Mouse (Mus musculus) cerebellum, adult 2 months (tissue): Measurements from ENCODE around the gene Ifrd1. TPM values are rescaled to one million over a fixed set of nuclear protein-coding genes. Genes with fewer than 3 reads are reported as not detected.

ENCODE experiments used
- DNase-seq, 2 experiments: peaks; one replicate each; pipeline ENCODE4 v3.0.0; 2021
- H3K27ac ChIP-seq: fragments of 200-500 bp; 2 replicates; pipeline ENCODE4 v1.5.1; 2012; ENCODE audit warnings: low read length, control low read depth, inconsistent platforms; ENCODE audit not compliant: insufficient read depth
- H3K27me3 ChIP-seq: fragments of 200-500 bp; 2 replicates; pipeline ENCODE4 v1.6.1; 2012; ENCODE audit warnings: inconsistent platforms, mild to moderate bottlenecking, low read length, moderate library complexity; ENCODE audit not compliant: control insufficient read depth, insufficient read depth
- H3K4me1 ChIP-seq: fragments of 200-500 bp; 2 replicates; pipeline ENCODE4 v1.6.1; 2011; ENCODE audit warnings: low read length; ENCODE audit not compliant: control insufficient read depth, insufficient read depth
- H3K4me3 ChIP-seq: fragments of 200-500 bp; replicated peaks from 2 replicates; pipeline ENCODE3; 2011; ENCODE audit warnings: mild to moderate bottlenecking, low read depth, low read length, control low read depth; ENCODE audit not compliant: insufficient read depth
- CTCF ChIP-seq: fragments of 200-500 bp; IDR thresholded peaks from 2 replicates; pipeline ENCODE4 v1.5.1; 2011; ENCODE audit warnings: low read depth, mild to moderate bottlenecking, control low read depth, low read length, moderate library complexity, borderline replicate concordance; ENCODE audit not compliant: insufficient read depth
- POLR2A ChIP-seq: fragments of 200-500 bp; IDR thresholded peaks from 2 replicates; pipeline ENCODE4 v1.6.1; 2011; ENCODE audit warnings: low read length, control low read depth, borderline replicate concordance; ENCODE audit not compliant: insufficient read depth
- WGBS: fragments of 180-500 bp; shearing (Covaris S2); methylation state at CpG from one replicate; pipeline ENCODE4 v1.1.7; 2018; 5-methylcytosine and 5-hydroxymethylcytosine counted together
- polyA plus RNA-seq: library from polyadenylated mRNA; depleted of rRNA; stranded (reverse); fragments of >200 nt; gene quantifications from 2 replicates; pipeline ENCODE4 v1.2.3, GENCODE M21; 2012; rRNA removed

Gene Ifrd1
- polyA plus RNA-seq: 52.4 and 59.0 TPM in 2 replicates

DNA sequence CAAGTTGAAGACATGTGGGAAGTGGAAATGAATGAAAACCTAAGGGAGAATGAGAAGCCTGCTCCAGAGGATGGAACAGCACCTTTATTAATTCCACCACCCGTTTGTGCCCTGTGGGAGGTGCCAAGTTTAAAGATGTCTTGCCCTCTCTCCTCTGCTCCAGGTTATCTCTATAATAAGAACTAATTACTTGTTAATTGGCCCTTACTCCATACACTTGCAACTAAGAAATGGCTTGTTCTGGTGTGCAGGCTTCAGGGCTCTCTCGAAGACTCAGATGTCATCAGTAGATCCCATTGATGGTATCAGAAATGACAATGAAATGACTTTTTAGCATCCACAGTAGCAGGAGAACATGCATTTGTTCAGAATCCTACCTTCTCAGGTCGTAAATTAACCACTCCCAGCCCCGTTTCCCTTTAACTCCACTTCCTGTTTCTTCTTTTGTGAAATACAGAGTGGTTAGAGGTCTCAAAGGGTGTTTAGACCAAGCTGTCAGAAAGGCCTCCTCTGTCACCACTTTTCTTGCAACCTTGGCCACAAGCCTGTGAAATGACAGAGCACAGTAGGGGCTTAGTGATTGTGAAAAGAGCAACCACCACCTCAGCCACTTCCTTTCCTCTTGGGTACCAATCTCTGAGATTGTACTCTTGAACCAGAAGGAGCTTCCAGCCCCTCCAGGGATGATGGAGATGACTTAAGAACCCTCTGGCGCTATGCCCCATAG is at the start of gene Ifrd1:
TSS of gene Ifrd1 (minus strand) at position 51 of the 727 bp plus-strand sequence.
- Histone ChIP-seq H3K27me3 (no peaks in the 10 kb centered on the region), H3K4me1 (no peaks in the 10 kb centered on the region), H3K27ac (no peak within 1 kb of the TSS), H3K4me3 (no peak within 1 kb of the TSS)
- whole genome bisulfite sequencing: 84% methylated on average over 5 of the region's 5 CpGs
- DNase-seq: no peak
- TF ChIP-seq POLR2A: no peak
- TF ChIP-seq CTCF: no peak

DNA sequence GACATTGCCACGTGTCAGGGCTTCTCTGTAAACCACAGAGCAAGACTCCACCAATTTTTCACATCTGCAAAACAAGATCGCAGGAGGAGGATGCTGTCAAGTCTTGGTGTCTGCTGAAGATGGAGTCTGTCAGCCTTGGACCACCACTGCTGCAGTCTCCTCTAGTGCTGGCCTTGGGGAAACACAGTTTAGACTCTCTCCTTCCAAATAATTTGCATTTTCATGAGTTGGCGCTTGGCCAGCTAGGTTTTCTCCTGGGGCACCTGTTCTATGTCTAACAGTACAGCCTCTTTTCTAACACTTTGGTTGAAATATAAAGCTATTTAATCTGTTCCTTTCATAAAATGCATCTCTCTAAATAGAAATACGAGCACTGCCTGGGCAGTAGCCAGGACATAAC is 38.2 kb upstream of the Ifrd1 start:
- TF ChIP-seq POLR2A: no peak
- WGBS: 70% methylated on average over 4 of the region's 4 CpGs
- no peak for DNase-seq

DNA sequence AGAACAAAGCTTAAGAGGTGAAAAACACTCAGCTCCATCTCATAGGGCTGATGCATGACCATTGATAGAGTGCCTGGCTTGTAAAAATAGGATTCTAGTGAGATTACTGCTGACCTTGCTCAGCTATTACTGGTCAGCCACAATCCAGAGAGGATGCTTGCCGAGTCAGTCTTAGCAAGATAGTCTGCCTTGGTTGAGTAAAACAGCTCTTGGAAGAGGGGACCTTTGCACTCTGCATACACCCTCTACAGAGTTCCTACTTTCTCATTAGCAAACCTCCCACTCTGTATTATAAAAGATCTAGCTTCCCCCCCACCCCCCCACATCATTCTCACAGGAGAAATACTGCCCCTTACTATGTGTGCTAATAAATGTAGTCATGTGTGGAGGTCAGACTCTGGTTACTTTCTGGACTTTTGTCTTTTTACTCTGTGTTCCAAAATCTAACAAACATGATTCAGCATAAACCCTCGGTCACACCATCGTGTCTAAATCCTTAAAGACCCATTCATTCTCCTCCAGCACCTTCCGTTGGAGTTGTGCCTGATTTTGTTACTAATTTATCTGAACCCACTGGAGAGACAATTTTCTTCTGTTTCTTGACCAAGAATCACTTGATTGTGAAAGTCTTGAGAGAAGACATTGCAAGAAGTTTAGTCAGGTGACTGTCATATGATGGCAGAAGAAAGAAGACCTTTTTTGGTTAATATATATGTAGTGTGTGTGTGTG is 32.5 kb upstream of the Ifrd1 start:
- H3K4me1 ChIP-seq: no peaks in the 10 kb centered on the region
- DNase-seq: no peak
- 87% methylated on average over 4 of the region's 4 CpGs for WGBS
- no peaks in the 10 kb centered on the region for H3K27me3 ChIP-seq
- H3K4me3 ChIP-seq: no peak overlapping the region
- H3K27ac ChIP-seq: no peak overlapping the region
- TF ChIP-seq CTCF: no peak
- no peak for TF ChIP-seq POLR2A

More for the DNA sequence above, 38.2 kb upstream of the Ifrd1 start:
- Histone ChIP-seq H3K4me1 (no peaks in the 10 kb centered on the region), H3K27me3 (no peaks in the 10 kb centered on the region), H3K4me3 (no peak overlapping the region), H3K27ac (no peak overlapping the region)

DNA sequence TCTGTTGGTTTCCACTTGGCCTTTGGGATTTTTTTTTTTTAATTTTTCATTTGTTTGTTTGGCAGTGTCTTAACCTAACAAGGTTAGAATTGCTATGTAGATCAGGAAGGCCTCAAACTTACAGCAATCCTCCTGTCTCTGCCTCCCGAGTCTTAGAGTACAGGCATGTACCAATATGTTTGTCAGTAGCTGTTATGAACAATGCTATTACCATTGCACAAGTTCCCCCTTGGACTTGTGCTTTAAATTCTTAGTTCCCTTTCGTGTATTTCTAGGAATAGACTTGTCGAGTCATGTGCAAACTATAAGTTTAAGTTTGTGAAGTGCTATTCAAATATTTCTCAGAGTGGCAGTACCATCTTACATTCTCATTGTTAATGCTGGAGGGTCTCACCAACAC is 29.3 kb upstream of the Ifrd1 start:
- 97% methylated on average over 3 of the region's 3 CpGs for WGBS
- Histone ChIP-seq H3K27me3 (no peaks in the 10 kb centered on the region), H3K4me3 (no peak overlapping the region), H3K27ac (no peak overlapping the region), H3K4me1 (no peaks in the 10 kb centered on the region)
- TF ChIP-seq CTCF: no peak
- no peak for TF ChIP-seq POLR2A
- no peak for DNase-seq

DNA sequence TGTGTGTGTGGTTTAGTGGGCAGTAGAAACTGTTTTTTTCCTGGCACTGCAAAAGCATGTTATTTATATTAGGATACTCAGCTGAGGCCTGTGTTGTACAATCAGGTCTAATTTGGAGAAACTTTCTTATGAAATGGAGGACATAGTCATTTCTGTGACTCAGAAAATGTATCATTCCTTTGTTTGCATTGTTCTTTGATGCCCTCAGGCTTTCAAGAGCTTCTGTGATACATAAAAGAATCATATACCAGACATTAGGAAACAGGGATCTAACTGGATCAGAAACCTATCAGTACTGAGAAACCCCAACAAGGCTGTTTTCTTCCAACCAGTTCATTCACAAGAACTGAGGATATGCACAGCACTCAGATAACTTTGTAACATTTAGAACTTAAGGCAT is 26.6 kb upstream of the Ifrd1 start:
- TF ChIP-seq POLR2A (no peak), CTCF (no peak)
- DNase-seq: no peak
- Histone ChIP-seq H3K27me3 (no peaks in the 10 kb centered on the region), H3K4me1 (no peaks in the 10 kb centered on the region), H3K27ac (no peak overlapping the region), H3K4me3 (no peak overlapping the region)

DNA sequence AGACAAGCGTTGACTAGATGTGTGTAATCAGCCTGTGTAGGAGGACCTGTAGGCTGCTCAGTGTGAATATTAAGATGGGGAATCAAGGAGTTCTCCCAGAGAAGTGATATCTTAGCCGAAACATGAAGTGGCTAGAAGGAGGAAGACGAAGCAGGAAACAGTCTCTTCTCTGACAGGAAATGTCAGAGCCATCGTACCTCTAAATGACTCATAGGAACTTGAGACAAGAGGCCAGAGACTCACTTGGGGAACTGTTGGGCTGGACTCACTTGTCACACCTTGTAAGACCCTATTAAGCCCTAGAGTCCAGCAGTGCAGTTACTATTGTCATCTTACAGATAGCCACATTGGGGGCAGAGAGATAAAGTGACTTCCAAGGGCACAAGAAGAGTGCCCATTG is 25.0 kb upstream of the Ifrd1 start:
- H3K27me3 ChIP-seq: no peaks in the 10 kb centered on the region

DNA sequence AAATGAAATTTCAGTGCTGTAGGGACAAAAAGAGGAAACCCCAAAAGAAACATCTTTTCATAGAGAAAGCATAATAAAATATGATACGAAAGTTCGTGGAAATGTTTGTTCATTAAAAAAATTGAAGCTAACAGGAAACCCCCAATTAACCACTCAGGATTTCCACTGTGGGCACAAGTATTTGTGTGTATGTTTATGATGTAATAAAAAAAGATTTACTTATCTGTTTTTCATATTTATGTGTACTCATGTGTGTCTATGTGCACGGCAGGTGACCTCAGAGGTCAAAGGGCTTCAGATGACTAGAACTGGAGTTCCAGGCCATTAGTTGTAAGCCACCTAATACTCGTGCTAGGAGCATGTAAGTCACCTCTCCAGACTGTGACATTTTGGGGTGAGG is 24.4 kb upstream of the Ifrd1 start:
- DNase-seq: no peak
- no peak for TF ChIP-seq POLR2A
- TF ChIP-seq CTCF: no peak
- no peak overlapping the region for H3K27ac ChIP-seq
- no peaks in the 10 kb centered on the region for H3K4me1 ChIP-seq
- no peak overlapping the region for H3K4me3 ChIP-seq
- WGBS: 87% methylated on average over 4 of the region's 4 CpGs
- H3K27me3 ChIP-seq: no peaks in the 10 kb centered on the region

More for the DNA sequence above, 25.0 kb upstream of the Ifrd1 start:
- TF ChIP-seq CTCF: no peak
- H3K4me1 ChIP-seq: no peaks in the 10 kb centered on the region
- no peak for DNase-seq
- no peak overlapping the region for H3K4me3 ChIP-seq
- no peak overlapping the region for H3K27ac ChIP-seq
- 96% methylated on average over 4 of the region's 4 CpGs for WGBS

DNA sequence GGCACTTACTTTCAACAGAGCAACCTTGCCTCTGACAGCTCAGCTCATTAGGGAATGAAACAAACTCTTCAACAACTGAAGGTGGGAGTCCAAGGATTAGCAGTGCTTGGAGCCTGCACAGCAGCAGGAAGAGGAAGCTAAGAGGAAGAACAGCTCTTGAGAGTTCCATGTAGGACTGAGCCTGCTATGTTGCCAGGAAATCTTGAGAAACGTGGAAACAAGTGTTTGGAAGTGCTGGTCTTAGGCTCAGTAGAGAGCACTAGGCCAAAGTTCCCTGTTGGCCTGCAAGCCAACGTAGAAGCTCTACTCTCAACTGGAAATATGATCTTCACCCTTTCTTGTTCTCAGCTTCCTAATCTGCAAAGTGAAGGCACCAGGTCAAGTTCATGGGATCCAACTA is 20.0 kb upstream of the Ifrd1 start:
- Histone ChIP-seq H3K27me3 (no peaks in the 10 kb centered on the region), H3K4me1 (no peaks in the 10 kb centered on the region), H3K27ac (no peak overlapping the region), H3K4me3 (no peak overlapping the region)
- 70% methylated on average over 2 of the region's 2 CpGs for WGBS
- no peak for DNase-seq
- TF ChIP-seq POLR2A (no peak), CTCF (no peak)
